Mouse (Mus musculus) MEL-GATA-1-ER (cell line): Measurements from ENCODE around the gene Lpo.
"Not testable (repeated sequence)": the region's sequence is repeated elsewhere in the genome, so short reads cannot be mapped to it uniquely, and the experiment has no call there.

Experiments used
- DNase-seq: peaks from one replicate; pipeline ENCODE4 v3.0.0-alpha.2; 2012; ENCODE audit warnings: low read depth; ENCODE audit errors: extremely low read depth

Gene Lpo

GRCm38 (mm10) chr11:87828239-87828900, at the start of gene Lpo:
TSS of gene Lpo (minus strand) at chr11:87828289.
- no peak for DNase-seq

DNA sequence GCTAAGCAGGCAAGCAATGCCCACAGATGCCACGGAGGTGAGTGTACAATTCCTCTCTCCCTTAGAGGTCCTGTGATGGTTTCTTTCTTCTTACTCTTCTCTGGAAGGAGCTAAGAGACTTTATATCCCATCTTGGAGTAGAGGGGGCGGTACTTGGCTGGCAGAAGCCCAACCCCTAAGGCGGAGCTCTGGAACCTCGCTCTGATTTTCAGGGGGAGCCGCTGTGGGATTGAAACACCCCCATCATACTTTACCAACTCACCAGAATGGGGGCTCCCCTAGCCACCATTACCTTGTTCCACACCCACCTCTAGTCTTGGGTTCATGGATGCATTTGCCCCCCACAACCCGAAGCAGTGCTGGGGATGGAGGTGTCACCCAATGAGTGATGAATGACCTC, 47.3 kb upstream of the Lpo start, which contains the start of gene Epx:
Epx (minus strand) TSS at position 101 of the 400 bp plus-strand sequence.
- no peak for DNase-seq

DNA sequence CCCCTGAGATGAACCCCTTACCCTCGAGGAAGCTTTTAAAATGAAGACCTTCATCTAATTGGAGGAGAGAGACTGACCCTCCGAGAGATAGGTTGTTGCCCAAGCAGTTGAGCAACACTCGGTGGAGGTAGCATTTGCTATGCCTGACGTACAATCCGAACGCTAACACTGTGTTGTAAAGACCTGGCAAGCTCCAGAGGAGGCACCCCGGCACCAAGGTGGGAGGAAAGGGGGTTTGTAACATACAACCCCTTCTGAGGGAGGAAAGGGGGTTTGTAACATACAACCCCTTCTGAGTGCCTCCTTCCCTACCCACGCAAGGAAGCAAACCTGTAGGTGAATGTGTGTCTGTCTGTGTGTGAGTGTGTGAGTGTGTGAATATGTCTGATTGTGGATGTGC, 43.7 kb upstream of the Lpo start:
- DNase-seq, result no peak

DNA sequence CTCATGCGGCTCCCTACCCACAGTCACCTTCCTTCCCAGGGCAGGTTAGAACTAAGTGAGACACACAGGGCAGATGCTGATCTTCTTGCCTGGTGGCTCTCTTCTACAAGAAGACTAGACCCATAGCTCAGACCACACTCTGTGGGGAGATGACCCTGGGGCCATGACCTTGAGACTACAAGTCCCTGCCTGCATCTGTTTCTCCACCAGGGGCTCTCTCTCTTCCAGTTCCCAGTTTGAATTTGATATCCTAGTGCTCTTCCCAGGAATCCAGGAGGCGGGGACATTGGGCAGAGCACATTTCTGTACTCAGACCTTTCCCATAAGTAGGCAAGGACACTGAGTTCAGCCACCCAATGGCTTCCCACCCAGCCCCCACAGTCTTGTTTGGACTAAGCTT, 42.0 kb upstream of the Lpo start:
- no peak for DNase-seq

- not testable (repeated sequence) for DNase-seq
These were observed 38.8 kb upstream of the Lpo start for GRCm38 (mm10) chr11:87866891-87867290.

GRCm38 (mm10) chr11:87862805-87863204, 34.7 kb upstream of the Lpo start:
- DNase-seq, result no peak

DNA sequence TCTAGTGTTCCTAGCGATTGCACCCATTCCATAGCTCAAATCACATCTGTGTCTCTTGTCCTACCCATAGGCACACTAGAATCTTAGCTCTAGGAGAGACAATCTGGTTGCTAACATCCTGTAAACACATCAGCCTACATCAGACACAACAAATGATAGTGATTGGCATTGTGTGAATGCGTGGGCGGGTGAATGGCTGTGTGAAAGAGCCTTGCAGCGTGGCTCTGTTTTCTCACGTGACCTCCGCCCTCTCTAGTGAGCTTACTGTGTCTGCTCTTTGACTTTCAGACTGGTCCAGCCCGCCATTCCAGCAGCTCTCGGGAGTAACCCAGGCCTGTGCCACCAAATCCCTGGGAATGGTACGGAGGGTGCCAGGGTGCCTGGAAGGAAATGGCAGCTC, 32.3 kb upstream of the Lpo start:
- no peak for DNase-seq

GRCm38 (mm10) chr11:87859273-87859672, 31.2 kb upstream of the Lpo start:
- no peak for DNase-seq

DNA sequence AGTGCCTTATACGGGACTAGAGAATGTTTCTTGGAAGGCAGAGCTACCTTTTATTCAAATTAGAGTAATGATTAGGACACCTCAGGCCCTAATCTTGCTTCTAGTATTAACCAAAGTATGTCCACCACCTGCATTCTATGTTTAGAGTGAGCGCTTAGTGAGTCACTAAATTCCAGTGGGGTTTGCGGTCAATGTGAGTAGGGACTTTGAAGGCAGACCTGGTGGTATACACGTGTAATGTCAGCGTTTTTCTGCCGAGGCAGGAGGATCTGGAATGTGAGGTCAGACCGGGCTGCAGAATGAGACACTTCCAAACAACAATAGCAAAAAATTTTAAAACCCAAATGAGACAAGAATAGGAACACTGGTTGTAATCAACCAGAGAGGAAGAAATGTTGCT, 26.5 kb upstream of the Lpo start:
- DNase-seq, result no peak

GRCm38 (mm10) chr11:87853597-87853954, 25.5 kb upstream of the Lpo start:
- peak; percentile 10 for DNase-seq

GRCm38 (mm10) chr11:87852690-87853596, 24.9 kb upstream of the Lpo start, which contains the start of gene Mks1:
TSS of gene Mks1 (plus strand) at chr11:87853215.
- peak; percentile 70 for DNase-seq

- no peak for DNase-seq
These were observed 19.8 kb upstream of the Lpo start for GRCm38 (mm10) chr11:87847884-87848283.

GRCm38 (mm10) chr11:87846968-87847600, 19.0 kb upstream of the Lpo start:
- DNase-seq, result no peak

- no peak for DNase-seq
These were observed 13.3 kb upstream of the Lpo start for GRCm38 (mm10) chr11:87841436-87841835.

- no peak for DNase-seq
These were observed 12.6 kb upstream of the Lpo start for GRCm38 (mm10) chr11:87840676-87841075.

- DNase-seq, result no peak
These were observed 6.6 kb downstream of the Lpo start for GRCm38 (mm10) chr11:87821502-87821901.

- DNase-seq, result no peak
These were observed 10.7 kb downstream of the Lpo start for GRCm38 (mm10) chr11:87817443-87817773.

- DNase-seq, result no peak
These were observed 11.2 kb downstream of the Lpo start for GRCm38 (mm10) chr11:87816707-87817442.

DNA sequence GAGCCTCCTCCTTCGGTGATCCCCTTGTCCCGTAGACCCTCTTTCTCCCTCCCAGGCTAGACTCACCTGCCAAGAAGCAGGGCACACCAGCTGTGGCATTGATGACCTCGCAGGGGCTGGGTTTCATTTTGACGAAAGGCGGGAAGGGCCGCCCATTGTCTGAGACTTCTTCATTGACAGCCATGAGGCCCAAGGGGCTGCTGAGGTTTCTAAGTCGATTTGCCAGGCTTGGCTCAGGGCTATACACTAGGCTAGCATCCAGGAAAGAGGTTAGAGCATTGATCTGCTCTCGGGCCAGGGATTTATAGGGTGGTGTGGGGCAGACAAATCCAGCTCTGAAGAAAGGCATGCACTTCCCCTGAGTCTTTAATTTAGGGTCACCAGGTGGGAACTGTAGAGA, 13.3 kb downstream of the Lpo start:
- DNase-seq, result no peak

- no peak for DNase-seq
These were observed 16.7 kb downstream of the Lpo start for GRCm38 (mm10) chr11:87811396-87811795.

DNA sequence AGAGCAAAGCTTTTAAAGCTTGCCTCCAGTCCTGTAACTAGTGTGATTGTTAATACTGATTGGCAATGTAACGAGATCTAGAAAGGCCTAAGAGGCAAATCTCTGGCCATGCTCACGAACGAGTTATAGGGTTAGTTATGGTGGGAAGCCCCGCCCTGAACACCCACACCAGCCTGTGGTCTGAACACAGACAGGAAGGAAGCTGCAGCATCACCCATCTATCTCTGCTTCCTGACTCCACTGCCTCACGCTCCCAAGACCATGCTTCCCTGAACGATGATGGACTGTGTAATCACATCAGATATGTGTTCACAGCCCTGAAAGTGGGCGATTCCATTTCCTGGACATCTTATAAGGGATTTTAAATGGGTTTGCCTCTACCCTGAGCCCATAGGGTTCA, 19.9 kb downstream of the Lpo start:
- DNase-seq, result no peak

GRCm38 (mm10) chr11:87807433-87807832, 20.7 kb downstream of the Lpo start:
- no peak for DNase-seq
